Mouse (Mus musculus) monocyte, adult 5-6 weeks (primary cell): ENCODE measurements around the gene Nptxr. TPM values are rescaled to one million over a fixed set of nuclear protein-coding genes. Genes with fewer than 3 reads are reported as not detected.

Experiments
- ATAC-seq: fragments of 153-309, 156-312 bp; replicated peaks from 2 replicates; pipeline ENCODE4 v1.8.0; 2017; ENCODE audit warnings: mild to moderate bottlenecking; ENCODE audit not compliant: low TSS enrichment, insufficient number of reproducible peaks, severe bottlenecking, poor library complexity, low FRiP score
- total RNA-seq: library from RNA; stranded (forward); fragments of 200-1000, 200-491, 200-594 nt; gene quantifications from 3 replicates; pipeline ENCODE4 v1.2.3, GENCODE M21; 2017

Nptxr gene
- total RNA-seq, 1 experiment from 2014 or later = not detected

DNA sequence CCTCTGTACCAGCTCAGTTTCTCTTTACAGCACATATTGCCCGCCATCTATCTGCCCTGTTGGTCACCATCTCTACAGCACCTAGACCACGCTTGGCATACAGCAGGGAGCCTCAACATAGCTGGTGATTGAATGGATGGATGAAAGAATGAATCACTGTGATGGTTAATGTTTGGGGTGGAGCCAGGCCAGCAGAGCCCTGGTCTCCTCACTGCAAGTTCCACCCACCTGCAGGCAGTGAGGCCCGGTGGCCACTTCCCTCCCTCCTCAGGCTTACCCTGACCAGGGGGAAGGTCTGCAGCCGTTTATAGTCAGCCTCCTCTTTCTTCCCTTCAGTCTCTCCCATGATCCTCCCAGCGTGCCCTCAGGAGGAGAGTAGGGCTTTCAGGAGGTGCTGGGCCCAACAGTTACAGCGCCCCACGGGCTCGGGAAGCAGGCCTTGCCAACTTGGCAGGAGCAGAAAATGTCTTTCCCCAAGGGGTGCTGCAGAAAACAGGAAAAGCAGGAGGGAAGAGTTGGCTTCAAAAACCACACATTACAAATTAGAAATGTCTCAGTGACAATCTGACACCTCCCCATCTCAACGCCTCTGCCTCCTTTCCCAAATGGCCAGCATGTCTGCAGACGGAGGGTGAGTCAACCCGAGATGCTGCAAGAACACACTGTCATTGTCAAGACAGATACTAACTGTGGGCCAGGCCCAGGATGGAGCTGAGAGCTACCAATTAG lies 39.9 kb downstream of the Nptxr start:
- no peak for ATAC-seq

DNA sequence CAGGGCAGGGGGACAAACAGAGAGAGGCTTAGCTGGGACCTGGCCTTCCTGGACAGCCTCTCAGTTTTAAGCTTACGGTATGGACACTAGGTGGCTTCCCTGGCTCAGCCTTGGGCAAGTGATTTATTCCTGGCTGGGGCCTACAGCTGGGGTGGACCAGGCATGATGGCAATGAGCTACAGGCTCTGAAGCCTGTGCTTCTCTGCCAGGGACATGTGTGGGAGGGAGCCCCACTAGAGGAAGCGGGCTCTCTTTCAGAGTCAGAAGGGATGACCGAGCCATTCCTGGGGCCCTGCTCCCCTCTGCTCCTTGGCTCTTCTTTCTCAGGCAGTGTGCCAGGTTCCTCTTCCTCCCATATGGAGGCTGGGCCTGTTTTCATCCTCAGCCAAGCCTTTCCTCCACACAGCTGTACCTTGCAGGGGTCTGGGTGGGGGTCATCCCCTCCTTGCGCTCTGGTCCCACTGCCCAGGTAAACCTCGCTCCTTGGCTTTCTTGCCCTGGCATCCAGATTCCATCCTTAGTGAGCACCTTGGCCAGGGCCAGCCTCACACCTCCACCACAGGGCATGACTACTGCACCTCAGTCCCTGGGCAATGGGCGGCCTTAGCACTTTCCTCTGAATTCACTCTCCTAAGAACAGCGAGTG lies 40.8 kb downstream of the Nptxr start:
- ATAC-seq = no peak

DNA sequence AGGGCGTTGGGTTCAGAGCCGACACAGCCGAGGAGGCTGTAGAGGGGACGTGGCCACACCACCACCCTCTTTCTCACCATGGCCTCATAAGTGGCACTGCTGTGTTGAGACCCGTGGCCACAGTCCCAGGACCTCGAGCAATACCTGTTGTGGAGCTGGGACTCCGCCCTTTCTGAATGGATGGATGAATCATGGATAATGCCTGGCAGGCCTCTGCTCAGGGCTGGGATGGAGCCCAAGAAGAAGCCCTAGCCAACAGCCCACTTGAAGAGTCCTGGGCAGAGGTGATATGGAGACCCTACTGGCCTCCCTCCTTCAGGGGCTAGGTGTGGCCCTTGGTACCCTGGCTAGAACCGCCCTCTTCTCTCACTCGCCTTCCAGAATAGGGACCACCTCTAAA lies 41.6 kb downstream of the Nptxr start:
- no peak for ATAC-seq

DNA sequence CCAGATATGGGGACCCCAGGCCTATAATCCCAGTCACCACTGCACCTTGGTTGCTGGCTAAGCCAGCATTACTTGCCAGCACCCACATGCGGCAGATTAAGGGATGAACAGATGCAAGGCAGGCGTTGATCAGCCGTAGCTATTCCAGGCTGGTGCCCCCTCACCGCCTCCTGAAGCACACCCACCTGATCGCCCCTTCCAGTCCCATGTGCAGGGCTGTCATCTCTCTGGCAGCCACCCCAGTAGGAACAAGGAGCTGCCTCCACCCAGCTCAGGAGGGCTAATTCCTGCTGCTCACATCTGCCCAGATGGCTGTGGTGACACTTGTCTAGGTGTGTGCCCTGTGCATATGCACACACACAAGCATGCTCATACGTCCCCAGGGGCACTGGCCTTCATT lies 43.6 kb downstream of the Nptxr start:
- no peak for ATAC-seq

DNA sequence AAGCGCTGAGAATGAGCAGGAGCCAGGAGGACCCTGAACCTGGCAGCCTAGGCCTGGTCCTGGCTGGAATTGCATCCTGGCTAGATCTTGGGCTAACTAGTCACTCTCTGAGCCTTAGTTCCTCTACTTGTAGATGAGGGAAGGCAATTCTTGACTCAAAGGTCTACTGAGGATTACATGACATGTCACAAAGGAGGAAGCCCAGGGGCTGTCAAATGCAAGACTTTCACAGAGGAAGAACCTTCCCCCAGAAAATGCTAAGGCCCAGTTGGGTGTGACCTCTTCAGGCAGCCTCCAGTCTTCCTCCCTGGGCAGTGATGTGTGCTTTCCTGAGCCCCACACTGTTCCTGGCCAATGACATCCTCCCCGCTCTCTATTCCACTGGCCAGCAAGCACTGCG lies 47.4 kb downstream of the Nptxr start:
- ATAC-seq = peak; percentile 63

DNA sequence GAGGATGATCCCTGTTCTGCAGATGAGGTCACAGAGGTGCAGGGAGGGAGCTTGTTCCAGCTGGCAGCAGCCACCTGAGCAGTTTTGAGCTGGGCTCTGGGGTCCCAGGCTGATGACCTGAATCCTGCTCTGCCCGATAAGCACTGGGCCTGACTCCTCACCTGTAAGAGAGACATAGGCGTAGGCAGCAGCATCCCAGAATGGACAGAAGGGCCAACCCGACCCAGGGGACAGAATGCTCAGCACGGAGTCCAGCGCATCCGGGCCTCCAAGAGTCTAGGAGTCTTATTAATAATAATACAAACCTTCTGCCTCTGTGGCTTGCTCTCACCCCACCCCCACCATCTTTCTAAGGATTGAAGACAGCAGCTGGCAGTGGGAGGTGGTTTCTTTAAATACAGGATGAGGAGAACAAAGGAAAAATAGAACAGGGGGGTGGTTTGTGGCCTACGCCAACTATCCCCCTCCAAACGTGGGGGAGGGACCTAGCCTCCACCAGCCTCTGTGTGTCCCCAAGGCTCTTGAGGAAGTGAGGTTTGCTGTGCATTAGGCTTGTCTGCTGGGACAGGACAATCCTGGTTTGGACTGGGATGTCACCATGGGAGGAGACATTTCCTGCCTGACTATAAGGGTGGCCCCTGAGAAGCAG lies 48.5 kb downstream of the Nptxr start:
- ATAC-seq = no peak

DNA sequence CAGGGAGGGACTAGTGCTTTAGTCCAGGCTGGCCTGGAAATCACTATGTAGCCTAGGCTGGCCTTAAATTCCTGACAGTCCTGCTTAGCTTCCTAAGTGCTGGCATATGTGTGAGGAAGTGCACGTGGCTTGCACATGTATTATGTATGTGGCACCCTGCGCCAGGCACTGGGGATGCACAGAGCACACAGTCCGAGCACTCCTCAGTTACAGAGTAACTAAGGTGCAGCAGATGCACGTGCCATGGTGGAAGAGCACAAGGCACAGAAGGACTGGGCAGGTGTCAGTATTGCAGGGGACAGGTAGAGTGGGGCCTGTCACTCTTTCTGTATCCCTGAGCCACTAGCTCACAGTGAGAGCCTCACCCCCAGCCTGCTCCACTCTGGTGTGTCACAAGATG lies 49.4 kb downstream of the Nptxr start:
- ATAC-seq = no peak

DNA sequence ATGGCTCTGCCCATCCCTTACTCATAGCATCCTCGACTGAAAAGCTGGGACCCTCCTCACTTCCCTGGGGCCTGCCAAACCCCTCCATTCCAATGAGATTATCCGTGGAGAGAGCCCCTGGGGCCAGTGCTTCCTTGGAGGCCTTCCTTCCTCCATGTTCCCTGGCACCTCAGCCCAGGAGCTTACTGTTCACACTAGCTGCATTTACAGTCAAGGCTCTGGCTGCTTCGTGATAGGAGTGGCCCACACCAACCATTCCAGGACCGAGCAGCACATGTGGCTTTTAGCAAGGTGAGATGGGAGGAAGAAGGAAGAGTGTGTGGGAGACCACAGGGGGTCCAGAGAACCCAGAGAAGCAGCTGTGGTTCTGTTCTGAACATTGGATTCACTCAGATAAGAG lies 50.7 kb downstream of the Nptxr start:
- ATAC-seq = no peak

DNA sequence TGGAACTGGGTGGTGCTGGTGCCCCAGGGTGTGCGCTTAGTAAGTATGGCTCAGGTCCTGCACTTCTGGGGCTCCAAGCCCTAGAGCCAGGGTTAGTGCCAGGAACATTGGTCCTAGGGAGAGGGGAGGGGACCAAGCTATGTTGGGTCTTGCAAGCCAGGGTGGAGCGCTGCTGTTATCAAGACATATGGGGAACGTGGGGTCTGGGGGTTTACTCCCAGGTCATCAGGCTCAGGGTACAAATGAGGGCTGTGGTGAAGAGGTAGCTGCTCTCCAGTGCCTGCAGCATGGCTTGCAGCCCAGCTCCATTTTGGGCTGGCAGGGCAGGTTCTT lies 51.2 kb downstream of the Nptxr start:
- ATAC-seq = no peak

DNA sequence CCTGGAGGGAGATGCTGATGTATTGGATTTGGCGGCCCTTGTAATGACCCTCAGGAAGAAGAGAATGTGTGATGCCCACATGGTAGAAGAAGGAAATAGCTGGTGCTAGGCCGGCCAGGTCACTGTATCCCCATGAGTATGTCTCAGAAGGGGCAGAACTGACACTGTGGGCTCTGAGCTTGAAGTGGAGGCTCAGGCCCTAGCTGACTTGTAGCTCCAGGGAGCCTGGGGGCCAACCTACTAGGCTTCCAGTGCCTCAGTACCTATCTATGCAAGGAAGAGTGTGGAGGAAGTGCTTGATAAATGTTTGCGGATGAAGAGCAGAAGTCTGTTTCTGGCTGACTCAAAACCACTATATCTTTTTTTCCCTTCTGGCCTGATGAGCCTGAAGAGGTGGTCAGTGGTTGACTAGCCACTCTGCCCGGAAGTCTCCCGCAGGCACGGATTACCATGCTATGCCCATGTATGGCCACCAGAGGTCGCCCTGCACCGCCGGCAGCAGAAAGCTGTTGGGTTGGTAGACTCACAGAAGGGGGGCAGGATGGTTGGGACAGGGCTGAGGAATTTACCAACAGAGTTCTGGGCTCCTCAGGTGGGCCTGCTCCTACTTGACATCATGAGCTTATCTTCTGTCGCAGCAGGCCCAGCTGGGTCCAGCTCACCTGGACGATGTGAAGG lies 51.7 kb downstream of the Nptxr start:
- peak; percentile 72 for ATAC-seq

DNA sequence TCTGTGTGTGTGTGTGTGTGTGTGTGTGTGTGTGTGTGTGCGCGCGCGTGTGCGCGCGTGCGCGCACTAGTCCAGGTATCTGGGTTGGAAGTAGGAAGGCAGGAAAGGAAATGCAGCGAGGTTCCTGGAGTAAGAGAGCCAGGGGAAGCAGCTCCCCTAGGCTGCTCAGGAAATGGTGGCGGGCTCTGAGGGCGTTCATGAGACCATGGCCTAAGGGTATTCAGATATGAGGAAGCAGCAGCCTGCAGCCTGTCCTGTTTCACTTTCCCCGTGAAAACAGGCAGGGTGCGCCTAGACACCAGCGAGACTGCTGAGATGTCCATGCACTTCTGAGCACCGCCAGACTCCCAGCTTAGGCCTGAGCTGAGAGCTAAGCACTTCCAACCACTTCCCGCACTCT lies 52.8 kb downstream of the Nptxr start:
- ATAC-seq = peak; percentile 46

DNA sequence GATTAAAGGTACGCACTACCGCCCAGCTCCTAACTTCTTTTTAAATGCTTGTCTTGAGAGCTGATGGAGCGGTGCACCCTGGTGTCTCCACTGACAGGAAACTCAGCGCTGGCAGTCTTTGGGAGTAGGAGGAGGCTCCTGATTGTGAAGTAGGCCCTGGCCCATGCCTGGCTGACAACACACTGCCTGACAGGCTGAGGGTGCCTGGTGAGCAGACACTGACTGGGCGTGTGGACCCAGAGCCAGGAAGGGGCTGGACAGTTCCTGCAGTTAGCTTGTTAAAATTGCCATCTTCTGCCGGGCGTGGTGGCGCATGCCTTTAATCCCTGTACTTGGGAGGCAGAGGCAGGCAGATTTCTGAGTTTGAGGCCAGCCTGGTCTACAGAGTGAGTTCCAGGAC lies 54.3 kb downstream of the Nptxr start:
- no peak for ATAC-seq

DNA sequence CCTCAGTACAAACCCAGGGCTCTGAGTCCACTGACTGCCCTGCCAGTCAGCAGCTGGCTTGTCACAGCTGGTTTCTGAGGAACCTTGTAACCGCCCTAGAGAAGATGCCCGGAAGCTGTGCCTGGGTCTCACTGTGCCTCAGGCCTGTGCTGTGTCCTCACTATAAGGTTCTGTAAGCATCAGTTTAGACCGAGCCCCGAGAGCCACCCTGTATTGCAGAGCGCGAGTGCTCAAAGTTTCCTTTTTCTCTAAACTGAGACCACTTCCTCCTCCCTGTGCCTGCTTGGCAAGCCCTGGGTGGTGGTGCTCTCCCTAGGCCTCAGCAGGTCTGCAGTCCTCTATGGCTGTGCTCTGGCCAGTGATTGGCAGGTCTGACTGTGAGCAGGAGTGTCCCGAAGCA lies 55.4 kb downstream of the Nptxr start:
- no peak for ATAC-seq

DNA sequence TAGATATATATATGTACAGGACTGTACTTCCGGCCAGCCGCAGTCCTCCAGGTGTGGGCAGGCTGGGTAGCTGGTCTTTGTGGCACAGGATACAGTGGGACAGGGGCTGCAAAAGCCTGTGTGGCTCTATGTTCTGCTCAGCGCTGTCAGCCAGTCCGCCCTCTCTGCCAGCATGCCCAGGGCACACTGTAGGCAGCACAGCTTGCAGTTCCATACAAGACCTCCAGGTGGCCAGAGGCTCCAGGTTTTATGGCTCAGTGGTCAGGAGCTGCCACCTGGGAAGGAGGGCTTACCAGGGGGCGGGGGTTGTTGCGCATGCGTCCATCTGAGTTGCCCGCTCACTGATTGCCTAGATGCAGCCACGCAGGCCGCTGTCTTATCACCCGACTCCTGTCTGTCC lies 56.6 kb downstream of the Nptxr start:
- no peak; the same call in 1 of the 2 replicates for ATAC-seq

DNA sequence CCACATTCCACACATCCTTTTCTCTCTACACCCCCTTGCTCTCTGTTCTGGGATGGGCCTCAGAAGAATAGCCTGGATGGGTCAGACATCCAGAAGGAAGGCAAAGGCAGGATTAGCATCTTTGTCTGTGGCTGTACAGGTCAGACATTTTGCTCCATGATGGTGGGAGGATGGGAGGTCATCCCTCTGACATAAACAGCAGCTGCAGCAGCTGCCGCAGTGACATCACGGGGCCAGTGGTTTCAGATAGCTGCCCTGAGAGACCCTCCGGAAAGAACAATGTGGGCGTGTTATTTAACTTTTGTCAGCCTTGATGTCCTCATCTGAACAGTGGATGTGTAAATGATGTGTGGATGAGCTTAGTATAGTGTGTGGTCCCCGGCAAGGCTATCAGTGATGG lies 58.7 kb downstream of the Nptxr start:
- no peak for ATAC-seq

DNA sequence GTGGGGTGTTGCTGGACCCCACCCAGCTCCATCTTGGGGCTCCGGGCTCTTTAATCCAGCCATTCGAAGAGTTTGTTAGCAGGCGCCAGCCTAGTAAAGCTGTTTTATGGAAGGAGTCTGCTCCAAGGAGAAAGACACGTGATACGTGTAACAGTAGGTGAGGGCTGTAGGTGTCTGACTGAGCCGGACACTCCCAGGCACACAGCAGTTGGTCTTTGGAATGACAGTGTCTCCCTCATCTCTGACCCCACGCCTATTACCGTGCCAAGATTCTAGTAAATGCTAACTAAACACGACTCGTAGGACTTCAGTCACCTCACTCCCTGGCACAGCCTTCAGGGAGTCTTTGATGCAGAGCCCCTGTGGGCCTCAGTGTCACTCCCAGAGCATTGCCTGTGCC lies 59.3 kb downstream of the Nptxr start:
- ATAC-seq = no peak

DNA sequence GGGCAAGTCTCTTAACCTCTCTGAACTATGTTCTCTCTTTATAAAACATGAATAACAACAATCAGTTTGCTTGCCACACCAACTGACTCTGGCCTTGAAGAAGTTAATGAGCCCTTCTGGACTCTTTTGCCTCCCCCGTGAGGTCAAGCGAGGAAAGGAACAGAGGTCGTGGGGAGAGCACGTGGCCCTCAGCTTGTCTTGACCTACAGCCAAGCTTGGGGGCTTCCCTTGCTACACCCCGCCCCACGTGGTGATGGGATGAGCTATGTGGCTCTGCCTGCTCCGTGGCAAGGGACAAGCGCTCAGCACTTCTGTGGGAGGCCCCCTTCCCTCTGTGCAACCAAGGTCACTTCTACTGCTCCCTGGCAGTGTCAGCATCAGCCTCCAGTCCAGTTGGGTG lies 59.8 kb downstream of the Nptxr start:
- ATAC-seq = no peak

DNA sequence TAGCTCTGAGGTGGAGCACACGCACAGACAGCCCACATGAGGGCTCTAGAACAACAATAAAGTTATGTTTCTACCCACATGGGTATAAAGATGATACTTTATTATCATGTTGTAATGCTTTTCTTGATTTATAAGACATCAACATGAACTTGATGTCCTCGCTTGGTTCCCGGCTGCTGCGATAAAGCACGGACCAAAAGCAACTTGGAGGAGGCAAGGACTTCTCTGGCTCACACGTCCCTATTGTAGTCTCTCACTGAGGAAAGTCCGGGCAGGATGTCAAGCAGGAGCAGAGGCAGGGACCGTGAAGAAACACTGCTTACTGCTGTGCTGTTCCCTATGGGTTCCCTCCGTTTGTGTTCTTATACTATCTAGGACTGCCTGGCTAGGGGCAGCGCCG lies 60.6 kb downstream of the Nptxr start:
- no peak for ATAC-seq

DNA sequence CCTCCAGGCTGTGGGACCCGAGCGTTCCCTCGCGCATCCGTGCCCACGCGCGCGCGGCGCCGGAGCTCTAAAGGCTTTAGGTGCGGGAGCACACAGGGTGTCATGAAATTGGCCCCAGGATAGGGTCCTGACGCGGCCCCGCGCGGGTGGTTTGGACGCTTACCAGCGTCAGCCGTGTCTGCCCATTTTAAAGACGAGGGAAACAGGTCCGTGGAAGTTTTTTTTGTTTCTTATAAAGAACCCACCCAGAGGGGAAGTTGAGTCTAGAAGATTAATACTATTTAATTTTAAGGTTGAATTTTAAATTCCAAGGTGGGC lies 61.9 kb downstream of the Nptxr start:
- ATAC-seq = no peak
